Mouse (Mus musculus): ENCODE measurements at regions not wholly inside any gene's neighbourhood (a gene's known extent, or its start where the extent isn't known, plus 50 kb on each side); places are given as distances from the start of the nearest gene placed in this dataset.

- WGBS (ENCODE audit: insufficient replicate concordance), result 58% methylated on average over 4 of the region's 4 CpGs
- Histone ChIP-seq H3K4me1 (no peaks in the 10 kb centered on the region), H3K9me3 (replicated peaks) (no peaks in the 10 kb centered on the region), H3K27me3 (replicated peaks) (no peaks in the 10 kb centered on the region), H3K9ac (no peak overlapping the region), H3K27ac (no peak overlapping the region), H3K4me3 (no peak overlapping the region), H3K36me3 (no peaks in the 10 kb centered on the region), H3K4me2 (no peak overlapping the region)
- ATAC-seq, result no peak
Measured at GRCm38 (mm10) chr9:41821401-41821800, 302.7 kb downstream of the Sorl1 start.

DNA sequence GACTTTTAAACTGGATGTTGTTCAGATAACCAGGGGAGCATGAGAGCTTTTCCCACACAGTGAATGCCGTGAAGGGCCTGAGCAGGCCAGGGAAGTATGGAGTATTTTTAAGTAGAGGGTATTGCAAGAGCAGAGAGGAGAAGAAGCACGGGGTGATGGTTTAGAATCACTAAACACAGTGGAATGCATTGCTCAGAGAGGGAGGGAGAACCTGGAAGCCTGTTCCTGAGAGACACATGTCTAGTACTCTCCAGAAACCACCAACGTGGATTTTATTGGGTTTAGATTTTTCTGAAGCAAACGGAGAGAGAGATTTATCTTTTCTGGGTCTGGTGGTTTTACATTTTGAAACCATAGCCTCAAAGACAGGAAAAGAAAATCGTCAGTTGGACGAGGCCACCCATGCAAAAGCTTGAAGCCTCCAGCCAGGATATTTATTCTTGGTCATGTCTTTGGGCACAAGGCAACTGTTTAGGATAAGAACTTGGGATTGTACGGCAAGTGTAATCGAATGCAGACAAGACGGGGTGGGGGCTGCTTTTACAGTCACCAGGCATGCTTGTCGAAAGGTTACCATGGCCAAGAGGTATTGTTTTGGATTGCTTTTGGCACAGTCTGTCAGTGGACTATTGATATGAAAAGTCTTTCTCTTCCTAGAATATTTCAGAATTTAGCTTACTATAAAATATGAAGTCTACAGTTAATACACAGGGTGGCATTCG, 306.2 kb downstream of the Sorl1 start:
- Histone ChIP-seq H3K27me3 (replicated peaks) (no peaks in the 10 kb centered on the region), H3K9ac (no peak overlapping the region), H3K4me3 (no peak overlapping the region), H3K9me3 (replicated peaks) (no peaks in the 10 kb centered on the region), H3K36me3 (no peaks in the 10 kb centered on the region), H3K4me2 (no peak overlapping the region), H3K4me1 (no peaks in the 10 kb centered on the region), H3K27ac (no peak overlapping the region)
- 51% methylated on average over 11 of the region's 11 CpGs for WGBS (ENCODE audit: insufficient replicate concordance)
- ATAC-seq, result no peak

DNA sequence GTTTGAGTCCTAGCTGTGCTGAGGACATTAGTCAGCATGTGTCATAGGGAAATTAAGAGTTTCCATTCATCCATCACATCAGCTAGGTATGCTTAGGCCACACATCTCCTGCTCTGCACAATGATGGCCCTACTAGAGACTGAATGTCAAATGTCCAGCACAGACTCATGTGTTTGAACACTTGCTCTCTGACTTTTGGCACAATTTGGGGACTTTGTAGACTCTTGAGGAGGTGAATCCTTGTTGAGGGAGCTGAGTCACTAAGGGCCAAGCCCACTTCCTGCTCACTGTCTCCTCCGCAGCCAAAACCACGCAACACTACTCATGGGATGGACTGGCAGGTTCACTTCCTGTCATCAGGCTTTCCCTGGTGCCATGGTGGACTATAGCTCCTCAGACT, 308.2 kb downstream of the Sorl1 start:
- Histone ChIP-seq H3K4me3 (no peak overlapping the region), H3K27ac (no peak overlapping the region), H3K9me3 (replicated peaks) (no peaks in the 10 kb centered on the region), H3K4me2 (no peak overlapping the region), H3K36me3 (no peaks in the 10 kb centered on the region), H3K9ac (no peak overlapping the region), H3K4me1 (no peaks in the 10 kb centered on the region), H3K27me3 (replicated peaks) (no peaks in the 10 kb centered on the region)
- 23% methylated on average over 2 of the region's 2 CpGs for WGBS (ENCODE audit: insufficient replicate concordance)
- no peak for ATAC-seq

GRCm38 (mm10) chr9:41809291-41809690, 314.8 kb downstream of the Sorl1 start:
- no peak overlapping the region for H3K27ac ChIP-seq
- H3K27me3 ChIP-seq (replicated peaks), result no peaks in the 10 kb centered on the region
- H3K4me2 ChIP-seq, result no peak overlapping the region
- H3K4me1 ChIP-seq, result no peaks in the 10 kb centered on the region
- no peaks in the 10 kb centered on the region for H3K36me3 ChIP-seq
- WGBS (ENCODE audit: insufficient replicate concordance), result 62% methylated on average over 4 of the region's 4 CpGs
- no peaks in the 10 kb centered on the region for H3K9me3 ChIP-seq (replicated peaks)
- H3K9ac ChIP-seq, result no peak overlapping the region
- ATAC-seq, result no peak
- H3K4me3 ChIP-seq, result no peak overlapping the region

DNA sequence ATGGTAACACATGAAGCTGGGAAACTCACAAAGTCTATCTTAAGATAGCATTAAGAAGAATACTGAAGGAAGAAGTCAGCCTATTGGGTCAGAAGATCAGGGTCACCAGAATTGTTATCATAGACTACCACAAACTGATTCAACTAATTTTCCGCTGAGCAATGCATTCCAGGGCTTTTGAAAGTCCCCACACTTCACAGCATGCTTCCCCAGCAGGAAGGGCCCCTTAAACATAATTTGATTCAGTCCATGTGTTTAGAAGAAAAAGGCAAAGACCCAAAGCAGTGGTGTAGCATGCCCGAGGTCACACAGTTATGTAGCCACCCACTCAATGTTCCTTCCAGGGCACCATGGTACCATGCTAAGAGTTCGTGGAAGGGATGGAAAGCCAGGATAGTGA, 315.3 kb downstream of the Sorl1 start:
- Histone ChIP-seq H3K4me3 (no peak overlapping the region), H3K9me3 (replicated peaks) (no peaks in the 10 kb centered on the region), H3K9ac (no peak overlapping the region), H3K27ac (no peak overlapping the region), H3K4me1 (no peaks in the 10 kb centered on the region), H3K36me3 (no peaks in the 10 kb centered on the region), H3K4me2 (no peak overlapping the region), H3K27me3 (replicated peaks) (no peaks in the 10 kb centered on the region)
- ATAC-seq, result no peak
- WGBS (ENCODE audit: insufficient replicate concordance), result 54% methylated on average over 3 of the region's 3 CpGs

- H3K9me3 ChIP-seq (replicated peaks), result no peaks in the 10 kb centered on the region
- no peaks in the 10 kb centered on the region for H3K4me1 ChIP-seq
- H3K27ac ChIP-seq, result no peak overlapping the region
- H3K27me3 ChIP-seq (replicated peaks), result no peaks in the 10 kb centered on the region
- WGBS (ENCODE audit: insufficient replicate concordance), result 57% methylated on average over 5 of the region's 5 CpGs
- H3K4me2 ChIP-seq, result no peak overlapping the region
- no peak for ATAC-seq
- no peaks in the 10 kb centered on the region for H3K36me3 ChIP-seq
- no peak overlapping the region for H3K9ac ChIP-seq
- H3K4me3 ChIP-seq, result no peak overlapping the region
Measured at GRCm38 (mm10) chr9:41806289-41806621, 317.8 kb downstream of the Sorl1 start.

DNA sequence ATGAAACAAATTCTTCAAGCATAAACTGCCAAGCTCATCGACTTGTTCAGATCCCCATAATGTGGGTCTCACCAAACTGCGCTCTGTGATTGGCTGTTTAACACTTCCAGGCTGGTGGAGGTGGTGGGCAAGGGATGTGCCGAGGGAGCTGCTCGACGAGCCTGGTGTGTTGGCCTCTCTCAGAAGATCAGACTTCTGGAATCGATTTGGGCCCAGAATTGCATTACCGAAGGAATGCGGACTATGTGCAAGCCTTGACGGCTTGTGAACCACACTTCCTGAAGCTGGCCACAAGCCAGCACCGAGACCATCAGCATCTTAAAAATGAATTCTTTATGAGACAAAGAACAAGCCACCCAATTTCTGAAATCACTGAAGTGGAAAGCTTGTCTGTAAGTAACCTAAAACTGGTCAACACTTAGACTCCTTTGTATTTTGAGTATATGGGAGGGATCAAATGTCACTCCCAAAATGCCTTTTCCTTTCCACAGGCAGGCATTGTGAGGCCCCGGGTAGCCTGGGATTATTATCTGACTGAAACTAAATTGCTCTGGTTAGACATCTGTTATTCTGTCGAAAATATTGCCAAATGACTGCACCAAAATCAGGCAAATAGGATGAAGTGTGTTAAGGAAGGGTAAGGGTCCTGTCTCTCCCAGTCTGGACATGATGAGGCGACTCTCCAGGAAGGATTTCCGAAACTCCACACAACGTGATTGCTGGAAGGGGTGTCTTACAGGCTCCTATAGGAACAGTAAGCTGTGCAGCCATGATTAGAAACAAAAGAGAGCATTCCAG, 318.4 kb downstream of the Sorl1 start:
- no peak overlapping the region for H3K27ac ChIP-seq
- no peak overlapping the region for H3K4me3 ChIP-seq
- no peaks in the 10 kb centered on the region for H3K27me3 ChIP-seq (replicated peaks)
- 53% methylated on average over 15 of the region's 15 CpGs for WGBS (ENCODE audit: insufficient replicate concordance)
- ATAC-seq, result no peak
- H3K9ac ChIP-seq, result no peak overlapping the region
- H3K36me3 ChIP-seq, result no peaks in the 10 kb centered on the region
- H3K4me2 ChIP-seq, result no peak overlapping the region
- H3K9me3 ChIP-seq (replicated peaks), result no peaks in the 10 kb centered on the region
- H3K4me1 ChIP-seq, result no peaks in the 10 kb centered on the region

GRCm38 (mm10) chr9:41804711-41805331, 319.3 kb downstream of the Sorl1 start:
- WGBS (ENCODE audit: insufficient replicate concordance), result 58% methylated on average over 10 of the region's 10 CpGs
- H3K4me2 ChIP-seq, result no peak overlapping the region
- no peak overlapping the region for H3K9ac ChIP-seq
- H3K27me3 ChIP-seq (replicated peaks), result no peaks in the 10 kb centered on the region
- H3K4me1 ChIP-seq, result no peaks in the 10 kb centered on the region
- H3K27ac ChIP-seq, result 0 out of 2 replicates have a peak overlapping the region, but pooled peaks have one; percentile 11
- H3K9me3 ChIP-seq (replicated peaks), result no peaks in the 10 kb centered on the region
- no peak overlapping the region for H3K4me3 ChIP-seq
- no peaks in the 10 kb centered on the region for H3K36me3 ChIP-seq
- no peak for ATAC-seq

- H3K9me3 ChIP-seq (replicated peaks), result no peaks in the 10 kb centered on the region
- H3K36me3 ChIP-seq, result no peaks in the 10 kb centered on the region
- no peak for ATAC-seq
- H3K27me3 ChIP-seq (replicated peaks), result no peaks in the 10 kb centered on the region
- H3K27ac ChIP-seq, result no peak overlapping the region
- no peak overlapping the region for H3K9ac ChIP-seq
- H3K4me3 ChIP-seq, result no peak overlapping the region
- WGBS (ENCODE audit: insufficient replicate concordance), result 62% methylated on average over 11 of the region's 11 CpGs
- no peaks in the 10 kb centered on the region for H3K4me1 ChIP-seq
- no peak overlapping the region for H3K4me2 ChIP-seq
Measured at GRCm38 (mm10) chr9:41803680-41804460, 320.2 kb downstream of the Sorl1 start.

- ATAC-seq, result no peak
- Histone ChIP-seq H3K4me2 (no peak overlapping the region), H3K36me3 (no peaks in the 10 kb centered on the region), H3K4me3 (no peak overlapping the region), H3K9me3 (replicated peaks) (no peaks in the 10 kb centered on the region), H3K9ac (no peak overlapping the region), H3K27ac (no peak overlapping the region), H3K27me3 (replicated peaks) (no peaks in the 10 kb centered on the region), H3K4me1 (no peaks in the 10 kb centered on the region)
- 43% methylated on average over 4 of the region's 4 CpGs for WGBS (ENCODE audit: insufficient replicate concordance)
Measured at GRCm38 (mm10) chr9:41801376-41801775, 322.7 kb downstream of the Sorl1 start.

DNA sequence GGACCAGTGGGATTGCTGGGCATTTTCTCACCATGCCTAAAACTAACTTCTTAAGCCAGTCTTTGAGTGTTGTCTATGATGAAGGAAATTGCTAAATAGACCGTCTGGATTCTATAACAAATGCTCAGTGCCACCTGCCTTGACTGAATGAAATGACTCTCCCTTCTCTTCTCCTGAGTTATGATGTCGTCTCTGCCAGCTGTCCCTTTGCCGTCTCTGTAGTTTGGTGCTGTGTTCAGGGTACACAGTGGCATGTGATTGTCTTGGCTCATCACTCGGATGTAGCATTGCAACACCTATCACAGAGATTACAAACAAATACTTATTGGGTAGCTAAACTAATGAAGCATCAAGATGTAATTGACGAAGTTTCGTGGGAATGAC, 331.3 kb downstream of the Sorl1 start:
- H3K27me3 ChIP-seq (replicated peaks), result no peaks in the 10 kb centered on the region
- H3K27ac ChIP-seq, result no peak overlapping the region
- no peaks in the 10 kb centered on the region for H3K9me3 ChIP-seq (replicated peaks)
- no peak overlapping the region for H3K4me3 ChIP-seq
- H3K9ac ChIP-seq, result no peak overlapping the region
- no peaks in the 10 kb centered on the region for H3K4me1 ChIP-seq
- H3K36me3 ChIP-seq, result no peaks in the 10 kb centered on the region
- ATAC-seq, result no peak
- no peak overlapping the region for H3K4me2 ChIP-seq
- 66% methylated on average over 6 of the region's 6 CpGs for WGBS (ENCODE audit: insufficient replicate concordance)

Measured in liver, embryonic 12.5 days (tissue).